Mouse (Mus musculus) midbrain, embryonic 13.5 days (tissue): ENCODE results near the gene Pafah2. TPM values are rescaled to one million over a fixed set of nuclear protein-coding genes. Genes with fewer than 3 reads are reported as not detected.

Source experiments
- ATAC-seq: fragments of 200-750 bp; cut with Nextera tagmentation; 2 replicates; pipeline ENCODE4 v1.8.0; 2017; ENCODE audit warnings: mild to moderate bottlenecking, moderate TSS enrichment, moderate library complexity
- H3K27ac ChIP-seq: fragments of 300-500 bp; sonication (generic); 2 replicates; pipeline ENCODE4 v1.5.1; 2015; ENCODE audit warnings: inconsistent platforms, mild to moderate bottlenecking, moderate library complexity
- H3K27me3 ChIP-seq: fragments of 300-500 bp; sonication (generic); 2 replicates; pipeline ENCODE4 v1.6.1; 2015; ENCODE audit warnings: mild to moderate bottlenecking, inconsistent platforms
- H3K36me3 ChIP-seq: fragments of 300-500 bp; sonication (generic); 2 replicates; pipeline ENCODE4 v1.6.1; 2015; ENCODE audit warnings: mild to moderate bottlenecking, inconsistent platforms
- H3K4me1 ChIP-seq: fragments of 300-500 bp; sonication (generic); replicated peaks from 2 replicates; pipeline ENCODE4 v1.6.1; 2015; ENCODE audit warnings: inconsistent platforms
- H3K4me2 ChIP-seq: fragments of 300-500 bp; sonication (generic); replicated peaks from 2 replicates; pipeline ENCODE4 v1.6.1; 2015; ENCODE audit warnings: moderate library complexity, mild to moderate bottlenecking, inconsistent platforms
- H3K4me3 ChIP-seq: fragments of 300-500 bp; sonication (generic); replicated peaks from 2 replicates; pipeline ENCODE4 v1.5.1; 2015; ENCODE audit warnings: mild to moderate bottlenecking, inconsistent platforms
- H3K9ac ChIP-seq: fragments of 300-500 bp; sonication (generic); replicated peaks from 2 replicates; pipeline ENCODE4 v1.6.1; 2015; ENCODE audit warnings: mild to moderate bottlenecking, inconsistent platforms
- H3K9me3 ChIP-seq: fragments of 300-500 bp; sonication (generic); 2 replicates; pipeline ENCODE4 v1.6.1; 2016; ENCODE audit warnings: mild to moderate bottlenecking, inconsistent platforms
- WGBS: fragments of 180-500 bp; shearing (Covaris S2); methylation state at CpG from one replicate; pipeline ENCODE4 v1.1.7; 2015; 5-methylcytosine and 5-hydroxymethylcytosine counted together
- polyA plus RNA-seq: library from polyadenylated mRNA; unstranded; fragments of >200 nt; fragmentation: Nextera tagmentation; extraction: Ambion mirVana; gene quantifications from 2 replicates; pipeline ENCODE4 v1.2.1, GENCODE M21; 2015

Pafah2 gene
- polyA plus RNA-seq: 6.4 and 6.6 TPM in 2 replicates

GRCm38 (mm10) chr4:134395977-134396825, at the start of gene Pafah2:
Gene Pafah2 (plus strand): TSS chr4:134396320.
- H3K4me1 ChIP-seq: peaks cover 25% of the 10 kb centered on the region
- peak within 1 kb of the TSS; percentile 52 for H3K4me3 ChIP-seq
- H3K9me3 ChIP-seq: no peaks in the 10 kb centered on the region
- peak; percentile 99 for ATAC-seq
- 1% methylated on average over 31 of the region's 31 CpGs for WGBS
- H3K9ac ChIP-seq: peak within 1 kb of the TSS; percentile 73
- no peaks in the 10 kb centered on the region for H3K27me3 ChIP-seq
- no peaks in the 10 kb centered on the region for H3K36me3 ChIP-seq
- peak within 1 kb of the TSS; percentile 84 for H3K4me2 ChIP-seq
- H3K27ac ChIP-seq: peak within 1 kb of the TSS; percentile 82

- no peak for ATAC-seq
- Histone ChIP-seq H3K4me3 (no peak overlapping the region), H3K9me3 (no peaks in the 10 kb centered on the region), H3K27ac (no peak overlapping the region), H3K36me3 (no peaks in the 10 kb centered on the region), H3K4me2 (no peak overlapping the region), H3K9ac (no peak overlapping the region), H3K27me3 (peaks cover 27% of the 10 kb centered on the region), H3K4me1 (peaks cover 19% of the 10 kb centered on the region)
- WGBS: 76% methylated on average over 11 of the region's 11 CpGs
These were observed 48.0 kb upstream of the Pafah2 start for GRCm38 (mm10) chr4:134348078-134348477.

GRCm38 (mm10) chr4:134348545-134348944, 47.6 kb upstream of the Pafah2 start:
- no peak for ATAC-seq
- WGBS: 88% methylated on average over 5 of the region's 5 CpGs
- Histone ChIP-seq H3K9me3 (no peaks in the 10 kb centered on the region), H3K27ac (no peak overlapping the region), H3K4me2 (no peak overlapping the region), H3K4me3 (no peak overlapping the region), H3K9ac (no peak overlapping the region), H3K27me3 (peaks cover 23% of the 10 kb centered on the region), H3K4me1 (peaks cover 14% of the 10 kb centered on the region), H3K36me3 (no peaks in the 10 kb centered on the region)

- Histone ChIP-seq H3K4me3 (no peak overlapping the region), H3K4me1 (peaks cover 13% of the 10 kb centered on the region), H3K4me2 (no peak overlapping the region), H3K27ac (no peak overlapping the region), H3K27me3 (peaks cover 11% of the 10 kb centered on the region), H3K9ac (no peak overlapping the region), H3K36me3 (no peaks in the 10 kb centered on the region), H3K9me3 (no peaks in the 10 kb centered on the region)
- WGBS: 84% methylated on average over 7 of the region's 7 CpGs
- no peak for ATAC-seq
These were observed 46.3 kb upstream of the Pafah2 start for GRCm38 (mm10) chr4:134349829-134350228.

- Histone ChIP-seq H3K4me1 (peaks cover 13% of the 10 kb centered on the region), H3K27ac (no peak overlapping the region), H3K9ac (no peak overlapping the region), H3K27me3 (peaks cover 3% of the 10 kb centered on the region), H3K36me3 (no peaks in the 10 kb centered on the region), H3K9me3 (no peaks in the 10 kb centered on the region), H3K4me3 (no peak overlapping the region), H3K4me2 (no peak overlapping the region)
- no peak for ATAC-seq
- WGBS: 89% methylated on average over 6 of the region's 6 CpGs
These were observed 45.5 kb upstream of the Pafah2 start for GRCm38 (mm10) chr4:134350641-134351040.

- Histone ChIP-seq H3K9me3 (no peaks in the 10 kb centered on the region), H3K4me1 (peaks cover 13% of the 10 kb centered on the region), H3K27ac (no peak overlapping the region), H3K4me2 (no peak overlapping the region), H3K9ac (no peak overlapping the region), H3K27me3 (no peaks in the 10 kb centered on the region), H3K4me3 (no peak overlapping the region), H3K36me3 (no peaks in the 10 kb centered on the region)
- no peak for ATAC-seq
- 48% methylated on average over 18 of the region's 18 CpGs for WGBS
These were observed 44.5 kb upstream of the Pafah2 start for GRCm38 (mm10) chr4:134351329-134352260.

- 67% methylated on average over 12 of the region's 12 CpGs for WGBS
- no peak for ATAC-seq
These were observed 43.8 kb upstream of the Pafah2 start for GRCm38 (mm10) chr4:134352261-134352707.

GRCm38 (mm10) chr4:134352929-134353328, 43.2 kb upstream of the Pafah2 start:
- Histone ChIP-seq H3K9ac (no peak overlapping the region), H3K36me3 (no peaks in the 10 kb centered on the region), H3K27ac (no peak overlapping the region), H3K27me3 (peaks cover 2% of the 10 kb centered on the region), H3K9me3 (no peaks in the 10 kb centered on the region), H3K4me3 (no peak overlapping the region), H3K4me2 (no peak overlapping the region), H3K4me1 (peaks cover 24% of the 10 kb centered on the region)
- ATAC-seq: no peak
- 81% methylated on average over 7 of the region's 7 CpGs for WGBS

More at GRCm38 (mm10) chr4:134352261-134352707, 43.8 kb upstream of the Pafah2 start:
- H3K27me3 ChIP-seq: no peaks in the 10 kb centered on the region
- H3K4me3 ChIP-seq: no peak overlapping the region
- no peak overlapping the region for H3K9ac ChIP-seq
- peaks cover 17% of the 10 kb centered on the region for H3K4me1 ChIP-seq
- no peaks in the 10 kb centered on the region for H3K9me3 ChIP-seq
- H3K4me2 ChIP-seq: no peak overlapping the region
- H3K27ac ChIP-seq: no peak overlapping the region
- no peaks in the 10 kb centered on the region for H3K36me3 ChIP-seq

- ATAC-seq: no peak
- Histone ChIP-seq H3K4me1 (peaks cover 24% of the 10 kb centered on the region), H3K27ac (no peak overlapping the region), H3K4me3 (no peak overlapping the region), H3K9me3 (no peaks in the 10 kb centered on the region), H3K4me2 (no peak overlapping the region), H3K27me3 (peaks cover 10% of the 10 kb centered on the region), H3K9ac (no peak overlapping the region), H3K36me3 (no peaks in the 10 kb centered on the region)
- WGBS: 67% methylated on average over 5 of the region's 5 CpGs
These were observed 42.4 kb upstream of the Pafah2 start for GRCm38 (mm10) chr4:134353527-134354409.

GRCm38 (mm10) chr4:134355841-134356452, 40.2 kb upstream of the Pafah2 start:
- Histone ChIP-seq H3K4me2 (no peak overlapping the region), H3K9ac (no peak overlapping the region)
- 0 out of 2 replicates have a peak, but pooled peaks have one; percentile 16 for ATAC-seq

More at GRCm38 (mm10) chr4:134355841-134356452, 40.2 kb upstream of the Pafah2 start:
- Histone ChIP-seq H3K4me3 (no peak overlapping the region), H3K27me3 (peaks cover 19% of the 10 kb centered on the region), H3K9me3 (no peaks in the 10 kb centered on the region), H3K27ac (no peak overlapping the region), H3K4me1 (peaks cover 24% of the 10 kb centered on the region), H3K36me3 (no peaks in the 10 kb centered on the region)
- WGBS: 61% methylated on average over 16 of the region's 16 CpGs
